Mouse (Mus musculus): ENCODE measurements around the gene Gstm5.

GRCm38 (mm10) chr3:107863471-107863870, 32.1 kb upstream of the Gstm5 start:
- no peak for TF ChIP-seq ZNF384 (IDR thresholded peaks at IDR 0.05; ENCODE audit: low read depth, low read length)
- no peak for TF ChIP-seq HCFC1 (IDR thresholded peaks at IDR 0.05; ENCODE audit: borderline replicate concordance, insufficient read depth, low read length)
- no peak for TF ChIP-seq CHD2 (IDR thresholded peaks at IDR 0.05; ENCODE audit: low read depth, low read length)
- TF ChIP-seq ZC3H11A (IDR thresholded peaks at IDR 0.05; ENCODE audit: borderline replicate concordance, low read depth, low read length), result no peak

Measured in ES-E14 (cell line).